Mouse (Mus musculus) limb, embryonic 13.5 days (tissue): ENCODE data around the gene Zfp335. TPM values are rescaled to one million over a fixed set of nuclear protein-coding genes. Genes with fewer than 3 reads are reported as not detected.
"Not testable (repeated sequence)": the region's sequence is repeated elsewhere in the genome, so short reads cannot be mapped to it uniquely, and the experiment has no call there.

Source experiments
- ATAC-seq: fragments of 200-750 bp; cut with Nextera tagmentation; 2 replicates; pipeline ENCODE4 v1.8.0; 2017; ENCODE audit warnings: low read depth, moderate number of reproducible peaks, moderate TSS enrichment; ENCODE audit not compliant: low FRiP score
- H3K27ac ChIP-seq: fragments of 300-500 bp; sonication (generic); 2 replicates; pipeline ENCODE4 v1.5.1; 2015; ENCODE audit warnings: inconsistent platforms, mild to moderate bottlenecking, moderate library complexity
- H3K27me3 ChIP-seq: fragments of 300-500 bp; sonication (generic); 2 replicates; pipeline ENCODE4 v1.6.1; 2015; ENCODE audit warnings: mild to moderate bottlenecking, inconsistent platforms
- H3K36me3 ChIP-seq: fragments of 300-500 bp; sonication (generic); 2 replicates; pipeline ENCODE4 v1.6.1; 2015; ENCODE audit warnings: inconsistent platforms, mild to moderate bottlenecking, moderate library complexity
- H3K4me1 ChIP-seq: fragments of 300-500 bp; sonication (generic); 2 replicates; pipeline ENCODE4 v1.6.1; 2015; ENCODE audit warnings: inconsistent platforms
- H3K4me2 ChIP-seq: fragments of 300-500 bp; sonication (generic); replicated peaks from 2 replicates; pipeline ENCODE4 v1.6.1; 2015; ENCODE audit warnings: inconsistent platforms, mild to moderate bottlenecking, moderate library complexity
- H3K4me3 ChIP-seq: fragments of 300-500 bp; sonication (generic); 2 replicates; pipeline ENCODE4 v1.5.1; 2015; ENCODE audit warnings: moderate library complexity, mild to moderate bottlenecking, inconsistent platforms
- H3K9ac ChIP-seq: fragments of 300-500 bp; sonication (generic); 2 replicates; pipeline ENCODE4 v1.6.1; 2015; ENCODE audit warnings: mild to moderate bottlenecking, inconsistent platforms
- H3K9me3 ChIP-seq: fragments of 300-500 bp; sonication (generic); 2 replicates; pipeline ENCODE4 v1.6.1; 2016; ENCODE audit warnings: inconsistent platforms
- WGBS: fragments of 180-500 bp; shearing (Covaris S2); methylation state at CpG from one replicate; pipeline ENCODE4 v1.1.7; 2015; 5-methylcytosine and 5-hydroxymethylcytosine counted together
- polyA plus RNA-seq: library from polyadenylated mRNA; unstranded; fragments of >200 nt; fragmentation: Nextera tagmentation; extraction: Ambion mirVana; gene quantifications from 2 replicates; pipeline ENCODE4 v1.2.1, GENCODE M21; 2015

Gene Zfp335
- polyA plus RNA-seq, 1 experiment from 2014 or later: 15.2 TPM

- Histone ChIP-seq H3K4me2 (no peak overlapping the region), H3K27me3 (no peaks in the 10 kb centered on the region), H3K9me3 (no peaks in the 10 kb centered on the region), H3K9ac (no peak overlapping the region), H3K27ac (no peak overlapping the region), H3K4me3 (no peak overlapping the region), H3K36me3 (peaks cover 100% of the 10 kb centered on the region), H3K4me1 (no peaks in the 10 kb centered on the region)
- no peak for ATAC-seq
- 90% methylated on average over 24 of the region's 24 CpGs for WGBS
These were observed 21.0 kb downstream of the Zfp335 start for GRCm38 (mm10) chr2:164890411-164891049.

DNA sequence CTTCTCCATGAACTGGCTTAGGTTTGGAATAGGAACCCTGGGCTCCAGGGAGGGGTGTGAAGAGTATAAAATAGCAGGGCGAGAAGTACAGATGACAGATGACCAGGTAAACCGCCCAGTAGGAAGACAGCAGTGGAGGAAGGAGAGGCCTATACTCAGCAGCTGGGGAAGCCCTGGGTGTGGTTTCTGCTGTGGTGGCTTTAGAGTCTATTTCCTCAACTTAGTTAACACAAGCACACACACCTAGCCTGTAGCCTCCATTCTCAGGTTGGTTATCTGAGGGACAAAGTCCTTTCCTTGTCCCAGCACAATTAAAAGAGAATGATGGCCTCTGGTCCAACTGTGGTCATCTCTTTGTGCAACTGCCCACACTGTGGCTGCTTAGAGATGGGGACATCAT is 21.6 kb downstream of the Zfp335 start:
- Histone ChIP-seq H3K9me3 (no peaks in the 10 kb centered on the region), H3K27me3 (no peaks in the 10 kb centered on the region)
- WGBS: 94% methylated on average over 2 of the region's 2 CpGs

GRCm38 (mm10) chr2:164888996-164889395 is 22.6 kb downstream of the Zfp335 start:
- Histone ChIP-seq H3K4me3 (no peak overlapping the region), H3K36me3 (peaks cover 99% of the 10 kb centered on the region), H3K4me1 (no peaks in the 10 kb centered on the region), H3K4me2 (no peak overlapping the region), H3K27ac (no peak overlapping the region), H3K9ac (no peak overlapping the region), H3K9me3 (no peaks in the 10 kb centered on the region), H3K27me3 (no peaks in the 10 kb centered on the region)
- WGBS: 87% methylated on average over 12 of the region's 12 CpGs
- no peak for ATAC-seq

More for the DNA sequence above, 21.6 kb downstream of the Zfp335 start:
- Histone ChIP-seq H3K36me3 (peaks cover 100% of the 10 kb centered on the region), H3K4me2 (no peak overlapping the region), H3K4me1 (no peaks in the 10 kb centered on the region), H3K27ac (no peak overlapping the region), H3K4me3 (no peak overlapping the region), H3K9ac (no peak overlapping the region)
- ATAC-seq: no peak

DNA sequence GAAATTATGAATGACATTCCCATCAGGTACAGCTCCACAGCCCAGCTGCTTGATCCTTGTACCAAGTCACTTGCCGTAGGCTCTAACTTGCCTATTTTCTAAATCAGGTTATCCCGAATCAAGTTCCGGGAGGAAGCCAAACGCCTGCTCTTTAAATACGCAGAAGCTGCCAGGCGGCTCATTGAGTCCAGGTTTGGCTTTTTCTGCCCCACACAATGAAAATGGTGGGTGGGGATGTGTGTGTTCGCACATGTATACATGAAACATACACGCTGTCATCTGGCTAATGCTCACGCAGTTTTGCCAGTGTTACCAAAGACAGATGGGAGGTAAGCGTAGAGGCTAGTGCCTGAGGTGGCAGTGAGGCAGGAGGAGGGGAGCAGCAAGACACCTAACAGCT is 24.9 kb downstream of the Zfp335 start:
- H3K9me3 ChIP-seq: no peaks in the 10 kb centered on the region
- no peak overlapping the region for H3K27ac ChIP-seq
- 94% methylated on average over 10 of the region's 10 CpGs for WGBS
- no peak overlapping the region for H3K4me3 ChIP-seq
- peaks cover 90% of the 10 kb centered on the region for H3K36me3 ChIP-seq
- no peaks in the 10 kb centered on the region for H3K4me1 ChIP-seq
- H3K9ac ChIP-seq: no peak overlapping the region
- no peak for ATAC-seq
- no peaks in the 10 kb centered on the region for H3K27me3 ChIP-seq
- H3K4me2 ChIP-seq: no peak overlapping the region

DNA sequence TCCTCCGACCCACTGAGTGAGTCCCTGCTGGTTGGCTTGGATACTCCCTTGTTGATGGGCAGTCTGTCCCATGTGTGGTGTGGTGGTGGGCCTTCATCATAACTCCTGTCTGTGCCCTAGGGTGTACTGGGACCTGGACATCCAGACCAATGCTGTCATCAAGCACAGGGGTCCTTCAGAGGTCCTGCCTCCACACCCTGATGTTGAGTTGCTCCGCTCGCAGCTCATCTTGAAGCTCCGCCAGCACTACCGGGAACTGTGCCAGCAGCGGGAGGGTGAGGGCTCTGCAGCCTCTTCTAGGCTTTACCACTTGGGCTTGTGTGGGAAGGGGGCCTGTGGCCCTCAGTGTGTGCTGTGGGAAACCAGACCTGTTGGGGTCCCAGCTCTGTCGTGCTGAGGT is 25.8 kb downstream of the Zfp335 start:
- H3K4me1 ChIP-seq: peaks cover 3% of the 10 kb centered on the region
- peaks cover 82% of the 10 kb centered on the region for H3K36me3 ChIP-seq
- 80% methylated on average over 7 of the region's 7 CpGs for WGBS
- H3K4me3 ChIP-seq: no peak overlapping the region
- 0 out of 2 replicates have a peak overlapping the region, but pooled peaks have one; percentile 35 for H3K9ac ChIP-seq
- H3K9me3 ChIP-seq: no peaks in the 10 kb centered on the region
- H3K27me3 ChIP-seq: no peaks in the 10 kb centered on the region
- H3K4me2 ChIP-seq: no peak overlapping the region
- no peak for ATAC-seq
- no peak overlapping the region for H3K27ac ChIP-seq

GRCm38 (mm10) chr2:164882619-164883018 is 28.9 kb downstream of the Zfp335 start:
- H3K4me1 ChIP-seq: peaks cover 17% of the 10 kb centered on the region
- no peak overlapping the region for H3K4me2 ChIP-seq
- WGBS: 81% methylated on average over 9 of the region's 9 CpGs
- H3K4me3 ChIP-seq: no peak overlapping the region
- no peaks in the 10 kb centered on the region for H3K9me3 ChIP-seq
- ATAC-seq: no peak
- no peak overlapping the region for H3K27ac ChIP-seq
- H3K36me3 ChIP-seq: peaks cover 50% of the 10 kb centered on the region
- H3K27me3 ChIP-seq: no peaks in the 10 kb centered on the region
- no peak overlapping the region for H3K9ac ChIP-seq

DNA sequence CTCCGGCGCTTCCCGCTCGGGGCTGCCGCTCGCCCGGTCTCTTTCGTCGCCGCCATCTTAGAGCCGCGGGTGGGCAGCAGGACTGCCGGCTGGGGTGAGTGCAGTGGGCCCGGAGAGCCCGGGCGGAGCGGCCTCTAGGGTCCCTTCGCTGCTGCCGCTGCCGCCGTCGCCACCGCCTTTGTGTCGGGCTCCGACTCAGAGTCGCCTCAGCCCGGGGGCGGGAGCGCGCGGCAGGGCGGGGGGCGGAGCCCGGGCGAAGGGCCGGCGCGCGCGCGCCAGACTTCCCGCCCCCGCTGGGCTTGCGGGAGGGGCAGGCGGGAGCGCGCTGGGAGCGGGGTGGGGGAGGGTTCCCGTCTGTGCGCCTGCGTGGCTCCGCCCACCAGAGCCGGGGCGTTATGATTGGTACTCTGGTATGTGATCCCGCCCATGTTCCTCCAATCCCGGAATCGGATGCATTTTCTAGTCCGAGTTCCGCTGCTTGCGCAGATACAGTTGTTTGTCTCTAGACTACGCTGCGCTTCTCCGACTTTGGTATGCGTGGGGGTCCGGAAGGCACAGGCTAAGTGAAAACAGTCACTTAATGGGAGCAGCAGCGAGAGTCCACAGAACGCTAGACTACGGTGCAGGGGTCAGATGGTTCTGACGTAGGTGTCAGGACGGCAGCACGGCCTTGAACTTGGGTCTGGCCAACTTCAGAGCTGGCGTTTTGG is 31.8 kb downstream of the Zfp335 start:
- Histone ChIP-seq H3K4me1 (peaks cover 20% of the 10 kb centered on the region), H3K9ac (peak overlapping the region; percentile 100), H3K4me2 (peak overlapping the region; percentile 95), H3K36me3 (peaks cover 21% of the 10 kb centered on the region), H3K4me3 (peak overlapping the region; percentile 90), H3K27ac (peak overlapping the region; percentile 100), H3K27me3 (no peaks in the 10 kb centered on the region), H3K9me3 (no peaks in the 10 kb centered on the region)
- under 1% methylated on average over 53 of the region's 72 CpGs for WGBS
- peak; percentile 83 for ATAC-seq

DNA sequence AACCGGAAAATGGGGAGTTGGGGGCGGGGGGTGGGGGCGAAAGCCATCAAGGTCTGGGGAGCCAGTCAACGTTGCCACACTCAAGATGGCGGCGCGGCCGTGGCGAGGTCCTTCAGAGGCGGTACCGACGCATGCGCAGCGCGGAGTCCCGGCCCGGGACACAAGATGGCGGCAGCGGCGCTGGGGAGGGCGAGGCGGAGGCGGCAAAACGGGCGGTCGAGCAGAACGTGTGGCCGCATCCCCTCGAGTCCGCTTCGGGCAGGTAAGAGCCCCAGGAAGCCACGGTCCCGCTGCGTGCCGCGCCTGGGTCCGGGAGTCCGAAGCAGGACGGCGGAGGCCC is 32.4 kb downstream of the Zfp335 start, which contains the start of gene Pcif1:
Pcif1 (plus strand) TSS at position 77 of the 340 bp plus-strand sequence.
- Histone ChIP-seq H3K27ac (peak within 1 kb of the TSS; percentile 100), H3K4me3 (peak within 1 kb of the TSS; percentile 90), H3K4me1 (peaks cover 24% of the 10 kb centered on the region), H3K9ac (peak within 1 kb of the TSS; percentile 100), H3K9me3 (no peaks in the 10 kb centered on the region), H3K4me2 (peak within 1 kb of the TSS; percentile 95), H3K36me3 (peaks cover 17% of the 10 kb centered on the region), H3K27me3 (no peaks in the 10 kb centered on the region)
- peak; percentile 88 for ATAC-seq
- WGBS: under 1% methylated on average over 33 of the region's 40 CpGs

- Histone ChIP-seq H3K9me3 (no peaks in the 10 kb centered on the region), H3K27ac (peak overlapping the region; percentile 100), H3K27me3 (no peaks in the 10 kb centered on the region), H3K4me1 (peaks cover 24% of the 10 kb centered on the region), H3K9ac (peak overlapping the region; percentile 100), H3K4me3 (peak overlapping the region; percentile 90), H3K4me2 (peak overlapping the region; percentile 95), H3K36me3 (peaks cover 12% of the 10 kb centered on the region)
- peak; percentile 30; the same call in 1 of the 2 replicates for ATAC-seq
- 2% methylated on average over 28 of the region's 28 CpGs for WGBS
These were observed 32.9 kb downstream of the Zfp335 start for GRCm38 (mm10) chr2:164878509-164879227.

- H3K4me1 ChIP-seq: peaks cover 24% of the 10 kb centered on the region
- not testable (repeated sequence) for H3K9me3 ChIP-seq, ATAC-seq, H3K27ac ChIP-seq, H3K36me3 ChIP-seq, H3K9ac ChIP-seq, H3K27me3 ChIP-seq
- 76% methylated on average over 11 of the region's 11 CpGs for WGBS
- H3K4me3 ChIP-seq: peak overlapping the region; percentile 90
- peak overlapping the region; percentile 95 for H3K4me2 ChIP-seq
These were observed 34.0 kb downstream of the Zfp335 start for GRCm38 (mm10) chr2:164877376-164878215.

GRCm38 (mm10) chr2:164875648-164876047 is 35.9 kb downstream of the Zfp335 start:
- peaks cover 20% of the 10 kb centered on the region for H3K4me1 ChIP-seq
- not testable (repeated sequence) for H3K9ac ChIP-seq, H3K9me3 ChIP-seq, ATAC-seq, H3K4me2 ChIP-seq, H3K4me3 ChIP-seq, H3K36me3 ChIP-seq, H3K27ac ChIP-seq, H3K27me3 ChIP-seq
- WGBS: 48% methylated on average over 2 of the region's 2 CpGs
